Mouse (Mus musculus): ENCODE results near the gene Neurog1. TPM values are rescaled to one million over a fixed set of nuclear protein-coding genes. Genes with fewer than 3 reads are reported as not detected.

The Neurog1 gene
- polyA plus RNA-seq, 1 experiment from 2014 or later: 5.1 TPM

GRCm38 (mm10) chr13:56257469-56258153, 5.6 kb upstream of the Neurog1 start:
- H3K4me1 ChIP-seq: peaks cover 8% of the 10 kb centered on the region; the same call in 1 of the 2 replicates
- H3K4me2 ChIP-seq (replicated peaks): no peak overlapping the region
- H3K36me3 ChIP-seq: no peaks in the 10 kb centered on the region
- H3K9ac ChIP-seq: no peak overlapping the region
- no peak overlapping the region for H3K4me3 ChIP-seq
- WGBS: 3% methylated on average over 12 of the region's 12 CpGs
- ATAC-seq (ENCODE audit: insufficient number of reproducible peaks, insufficient read depth, low FRiP score, low TSS enrichment): no peak
- H3K27me3 ChIP-seq: peaks cover 96% of the 10 kb centered on the region
- no peaks in the 10 kb centered on the region for H3K9me3 ChIP-seq
- no peak overlapping the region for H3K27ac ChIP-seq

GRCm38 (mm10) chr13:56256716-56257299, 4.8 kb upstream of the Neurog1 start:
- Histone ChIP-seq H3K36me3 (no peaks in the 10 kb centered on the region), H3K27ac (no peak overlapping the region), H3K9me3 (no peaks in the 10 kb centered on the region), H3K9ac (no peak overlapping the region), H3K4me3 (no peak overlapping the region), H3K27me3 (peaks cover 96% of the 10 kb centered on the region), H3K4me1 (peaks cover 14% of the 10 kb centered on the region), H3K4me2 (replicated peaks) (no peak overlapping the region)
- ATAC-seq (ENCODE audit: insufficient number of reproducible peaks, insufficient read depth, low FRiP score, low TSS enrichment): no peak
- WGBS: 7% methylated on average over 14 of the region's 14 CpGs

- Histone ChIP-seq H3K9me3 (no peaks in the 10 kb centered on the region), H3K9ac (no peak overlapping the region), H3K4me1 (peaks cover 13% of the 10 kb centered on the region), H3K4me3 (no peak overlapping the region), H3K4me2 (replicated peaks) (no peak overlapping the region), H3K27ac (no peak overlapping the region), H3K27me3 (peaks cover 92% of the 10 kb centered on the region), H3K36me3 (no peaks in the 10 kb centered on the region)
- no peak for ATAC-seq (ENCODE audit: insufficient number of reproducible peaks, insufficient read depth, low FRiP score, low TSS enrichment)
- 16% methylated on average over 3 of the region's 3 CpGs for WGBS
Observed at GRCm38 (mm10) chr13:56253379-56253778, 1.4 kb upstream of the Neurog1 start.

- ATAC-seq (ENCODE audit: insufficient number of reproducible peaks, insufficient read depth, low FRiP score, low TSS enrichment): no peak
- Histone ChIP-seq H3K27ac (no peak overlapping the region), H3K9ac (no peak overlapping the region), H3K27me3 (peaks cover 96% of the 10 kb centered on the region), H3K9me3 (no peaks in the 10 kb centered on the region), H3K4me1 (peaks cover 12% of the 10 kb centered on the region), H3K4me3 (peak overlapping the region; percentile 12), H3K4me2 (replicated peaks) (peak overlapping the region; percentile 56), H3K36me3 (no peaks in the 10 kb centered on the region)
- 11% methylated on average over 8 of the region's 8 CpGs for WGBS
Observed at GRCm38 (mm10) chr13:56252783-56253182, 820 bp upstream of the Neurog1 start.

GRCm38 (mm10) chr13:56251176-56251923, 613 bp downstream of the Neurog1 start:
- Histone ChIP-seq H3K27me3 (peaks cover 96% of the 10 kb centered on the region), H3K4me1 (peaks cover 12% of the 10 kb centered on the region), H3K36me3 (no peaks in the 10 kb centered on the region), H3K9ac (no peak overlapping the region), H3K9me3 (no peaks in the 10 kb centered on the region), H3K4me2 (replicated peaks) (peak overlapping the region; percentile 56), H3K4me3 (peak overlapping the region; percentile 36), H3K27ac (peak overlapping the region; percentile 32)
- 2% methylated on average over 59 of the region's 59 CpGs for WGBS
- ATAC-seq (ENCODE audit: insufficient number of reproducible peaks, insufficient read depth, low FRiP score, low TSS enrichment): no peak

GRCm38 (mm10) chr13:56250551-56251161, 1.3 kb downstream of the Neurog1 start:
- Histone ChIP-seq H3K27me3 (peaks cover 96% of the 10 kb centered on the region), H3K36me3 (no peaks in the 10 kb centered on the region), H3K4me3 (peak overlapping the region; percentile 36; the same call in 1 of the 2 replicates), H3K9ac (no peak overlapping the region), H3K27ac (peak overlapping the region; percentile 32; the same call in 1 of the 2 replicates), H3K4me1 (peaks cover 12% of the 10 kb centered on the region), H3K9me3 (no peaks in the 10 kb centered on the region), H3K4me2 (replicated peaks) (no peak overlapping the region; the same call in 1 of the 2 replicates)
- WGBS: under 1% methylated on average over 14 of the region's 14 CpGs
- ATAC-seq (ENCODE audit: insufficient number of reproducible peaks, insufficient read depth, low FRiP score, low TSS enrichment): no peak

GRCm38 (mm10) chr13:56249593-56250341, 2.2 kb downstream of the Neurog1 start:
- no peak overlapping the region for H3K9ac ChIP-seq
- peaks cover 12% of the 10 kb centered on the region for H3K4me1 ChIP-seq
- no peak overlapping the region for H3K27ac ChIP-seq
- no peak for ATAC-seq (ENCODE audit: insufficient number of reproducible peaks, insufficient read depth, low FRiP score, low TSS enrichment)
- no peak overlapping the region for H3K4me2 ChIP-seq (replicated peaks)
- 1% methylated on average over 13 of the region's 13 CpGs for WGBS
- H3K36me3 ChIP-seq: no peaks in the 10 kb centered on the region
- no peak overlapping the region for H3K4me3 ChIP-seq
- peaks cover 87% of the 10 kb centered on the region for H3K27me3 ChIP-seq
- no peaks in the 10 kb centered on the region for H3K9me3 ChIP-seq

GRCm38 (mm10) chr13:56243104-56243503, 8.9 kb downstream of the Neurog1 start:
- Histone ChIP-seq H3K27me3 (peaks cover 32% of the 10 kb centered on the region), H3K9me3 (no peaks in the 10 kb centered on the region)
- 86% methylated on average over 5 of the region's 5 CpGs for WGBS

GRCm38 (mm10) chr13:56240012-56240770, 11.8 kb downstream of the Neurog1 start:
- Histone ChIP-seq H3K4me3 (no peak overlapping the region), H3K36me3 (no peaks in the 10 kb centered on the region), H3K4me2 (replicated peaks) (no peak overlapping the region), H3K4me1 (no peaks in the 10 kb centered on the region), H3K27ac (no peak overlapping the region), H3K27me3 (peaks cover 16% of the 10 kb centered on the region; the same call in 1 of the 2 replicates), H3K9me3 (no peaks in the 10 kb centered on the region), H3K9ac (no peak overlapping the region)
- no peak for ATAC-seq (ENCODE audit: insufficient number of reproducible peaks, insufficient read depth, low FRiP score, low TSS enrichment)
- WGBS: 53% methylated on average over 16 of the region's 16 CpGs

More at GRCm38 (mm10) chr13:56243104-56243503, 8.9 kb downstream of the Neurog1 start:
- Histone ChIP-seq H3K27ac (no peak overlapping the region), H3K4me1 (no peaks in the 10 kb centered on the region), H3K36me3 (no peaks in the 10 kb centered on the region), H3K9ac (no peak overlapping the region), H3K4me3 (no peak overlapping the region), H3K4me2 (replicated peaks) (no peak overlapping the region)
- no peak for ATAC-seq (ENCODE audit: insufficient number of reproducible peaks, insufficient read depth, low FRiP score, low TSS enrichment)

GRCm38 (mm10) chr13:56237905-56238304, 14.1 kb downstream of the Neurog1 start:
- H3K4me2 ChIP-seq (replicated peaks): no peak overlapping the region
- no peak overlapping the region for H3K4me3 ChIP-seq
- peaks cover 21% of the 10 kb centered on the region; the same call in 1 of the 2 replicates for H3K27me3 ChIP-seq
- WGBS: 76% methylated on average over 10 of the region's 10 CpGs
- H3K27ac ChIP-seq: no peak overlapping the region
- no peak for ATAC-seq (ENCODE audit: insufficient number of reproducible peaks, insufficient read depth, low FRiP score, low TSS enrichment)
- H3K9me3 ChIP-seq: no peaks in the 10 kb centered on the region
- no peak overlapping the region for H3K9ac ChIP-seq
- no peaks in the 10 kb centered on the region for H3K4me1 ChIP-seq
- H3K36me3 ChIP-seq: no peaks in the 10 kb centered on the region
